Mouse (Mus musculus) thymus, postnatal 10 days (tissue): ENCODE results near the gene Prm2.
"Not testable (repeated sequence)": the region's sequence is repeated elsewhere in the genome, so short reads cannot be mapped to it uniquely, and the experiment has no call there.

Experiments used
- DNase-seq, 2 experiments: peaks; one replicate each; pipeline ENCODE4 v3.0.0; 2021; ENCODE audit warnings: low spot score in 2 of 2

Gene Prm2

DNA sequence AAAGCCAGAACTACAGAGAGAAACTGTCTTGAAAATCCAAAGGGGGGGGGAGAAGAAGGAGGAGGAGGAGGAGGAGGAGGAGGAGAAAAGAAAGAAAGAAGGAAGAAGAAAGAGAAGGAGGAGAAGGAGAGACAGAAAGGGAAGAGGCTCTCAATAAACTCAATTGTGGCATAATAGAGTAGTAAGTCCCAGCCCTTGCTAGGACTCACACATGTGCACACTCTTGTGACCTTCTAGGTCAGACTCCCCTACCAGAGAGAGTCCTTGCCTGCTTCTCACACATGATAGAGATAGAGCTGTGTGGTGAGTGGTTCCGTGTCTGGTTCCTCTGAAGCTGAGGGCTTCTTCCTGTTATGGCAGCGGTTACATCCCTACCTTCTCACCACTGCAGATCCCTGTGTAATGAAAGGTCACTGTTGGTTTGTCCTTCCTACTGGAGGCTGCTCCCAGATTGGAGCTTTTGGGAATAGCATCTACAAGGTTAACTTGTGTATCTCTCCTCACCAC, 17.0 kb upstream of the Prm2 start, which contains the start of gene Gm11172:
Gene Gm11172 (plus strand): TSS at position 51 of the 507 bp plus-strand sequence.
- DNase-seq, result no peak

DNA sequence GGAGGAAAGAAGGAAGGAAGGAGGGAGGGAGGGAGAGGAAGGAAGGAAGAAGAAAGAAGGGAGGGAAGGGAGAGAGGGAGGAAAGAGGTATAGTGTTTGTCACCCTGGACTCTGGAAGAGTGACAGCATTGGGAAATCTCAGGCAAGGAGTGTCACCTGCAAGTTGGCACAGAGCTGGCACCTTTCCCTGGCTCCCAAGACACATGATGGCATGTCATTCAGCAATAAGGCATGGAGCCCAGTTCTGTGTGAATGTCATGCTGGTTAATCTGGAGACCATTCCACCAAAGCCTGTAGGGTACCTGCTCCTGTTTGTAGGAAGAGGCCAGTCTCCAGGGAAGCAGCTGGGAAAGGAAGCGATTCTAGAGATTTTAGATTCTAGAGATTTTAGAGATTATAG, 14.4 kb upstream of the Prm2 start:
- DNase-seq, result no peak

DNA sequence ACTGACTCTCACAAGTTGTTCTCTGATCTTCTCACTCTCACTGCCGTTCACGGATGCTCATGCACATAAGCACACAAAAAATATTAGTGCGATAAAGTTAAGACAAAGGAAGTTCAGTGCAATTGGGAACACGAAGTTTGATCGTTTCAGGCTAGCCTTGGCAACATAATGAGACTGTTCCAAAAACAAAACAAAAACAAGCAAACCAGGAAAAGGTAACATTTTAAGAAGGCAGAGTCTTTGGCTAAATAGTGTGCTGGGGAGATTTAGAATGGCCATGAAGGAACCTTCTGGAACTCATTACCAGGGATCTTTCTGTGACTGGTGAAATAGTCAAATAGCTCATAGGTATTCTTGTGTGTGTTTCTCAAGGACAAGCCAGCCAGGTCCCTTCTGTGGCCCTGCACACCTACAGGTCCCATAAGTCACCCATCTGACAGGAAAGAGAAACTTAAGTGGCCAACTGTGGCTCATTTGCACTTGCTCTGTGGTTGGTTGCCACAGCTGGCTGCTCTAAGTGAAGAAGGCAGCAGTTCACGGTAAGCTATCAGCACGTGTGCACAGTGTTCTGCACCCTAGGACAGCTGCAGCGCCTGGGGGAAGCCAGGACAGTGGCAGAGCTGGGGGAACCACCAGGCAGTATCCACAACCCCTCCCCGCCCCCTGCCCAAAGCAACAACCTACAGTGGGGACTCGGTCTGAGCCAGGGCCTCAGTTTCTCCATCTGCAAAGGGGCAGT, 10.0 kb upstream of the Prm2 start, which contains the start of gene Prm1:
Gene Prm1 (minus strand): TSS at position 51 of the 739 bp plus-strand sequence.
- peak; percentile 70 to 78 for DNase-seq

DNA sequence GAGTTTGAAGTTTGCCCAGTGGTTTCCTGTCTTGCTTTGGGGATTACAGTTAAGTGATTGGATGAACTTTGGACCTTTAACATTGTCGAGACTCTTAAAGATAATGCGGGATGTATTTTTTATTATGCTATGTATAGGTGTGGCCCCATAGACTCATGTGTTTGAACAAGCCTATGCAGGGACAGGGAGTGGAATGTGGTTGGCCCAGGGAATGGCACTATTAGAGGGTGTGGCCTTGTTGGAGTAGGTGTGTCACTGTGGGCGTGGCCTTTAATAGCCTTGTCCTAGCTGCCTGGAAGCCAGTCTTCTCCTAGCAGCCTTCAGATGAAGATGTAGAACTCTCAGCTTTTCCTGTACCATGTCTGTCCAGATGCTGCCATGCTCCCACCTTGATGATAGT, 6.5 kb upstream of the Prm2 start:
- DNase-seq, result not testable (repeated sequence)

DNA sequence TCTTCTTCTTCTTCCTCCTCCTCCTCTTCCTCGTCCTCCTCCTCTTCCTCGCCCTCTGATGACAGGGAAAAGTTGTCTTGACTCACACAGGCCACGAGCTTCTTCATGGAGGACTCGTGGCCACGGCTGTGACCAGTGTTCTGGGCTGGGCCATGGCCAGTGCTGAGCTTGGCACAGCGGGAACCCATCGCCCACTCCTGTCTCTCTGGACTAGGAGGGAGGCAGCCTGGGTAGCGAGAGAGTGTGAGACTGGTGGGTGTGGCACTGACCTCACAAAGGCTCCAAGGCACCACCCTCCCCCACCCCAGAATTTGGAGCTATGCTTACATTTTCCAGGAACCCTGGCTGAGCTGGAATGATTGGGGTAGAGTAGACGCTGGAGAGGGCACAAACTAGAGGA, 5.2 kb downstream of the Prm2 start, which contains the start of gene Prm3:
Gene Prm3 (minus strand): TSS at position 213 of the 400 bp plus-strand sequence.
- no peak for DNase-seq

DNA sequence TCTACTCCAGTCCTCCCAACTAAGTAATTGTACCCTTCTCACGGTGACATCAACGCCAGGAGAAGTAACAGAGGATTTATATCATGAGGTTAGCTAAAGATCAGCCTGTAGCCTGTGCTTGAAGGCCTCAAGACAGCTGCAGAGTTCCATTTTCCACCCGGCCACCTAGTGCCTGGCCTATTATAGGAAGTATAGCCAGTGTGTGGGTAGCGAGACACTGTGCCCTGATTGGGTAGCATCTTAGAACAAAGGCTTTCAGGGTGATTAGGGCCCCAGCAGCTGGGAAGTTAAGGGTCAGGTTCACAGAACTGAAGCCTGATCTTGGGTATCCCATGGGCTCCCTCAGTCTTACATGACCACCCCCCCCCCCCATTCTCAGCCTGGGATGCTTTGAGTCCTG, 7.1 kb downstream of the Prm2 start:
- DNase-seq, result no peak

DNA sequence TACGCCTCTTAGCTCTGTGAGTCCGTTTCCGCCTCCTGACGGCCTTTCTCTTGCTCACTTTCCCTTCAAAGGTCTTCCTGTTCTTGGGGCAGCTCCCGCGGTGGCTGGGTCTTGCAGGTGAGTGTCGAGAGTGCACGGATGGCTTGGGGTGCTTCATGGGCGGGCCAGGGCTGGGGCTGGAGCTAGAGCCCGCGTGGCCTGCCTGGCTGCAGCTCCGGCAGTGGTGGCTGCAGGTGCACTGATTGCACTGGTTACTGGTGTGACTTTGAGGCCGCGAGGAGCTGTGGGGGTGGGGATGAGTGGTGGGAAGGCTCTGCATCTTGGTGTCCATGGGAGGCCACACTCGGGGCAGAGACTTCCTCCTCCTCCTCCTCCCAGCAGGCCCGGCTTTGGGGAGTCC, 7.7 kb downstream of the Prm2 start, which contains the start of gene Tnp2:
Gene Tnp2 (minus strand): TSS at position 390 of the 400 bp plus-strand sequence.
- peak; percentile 42 to 56 for DNase-seq

DNA sequence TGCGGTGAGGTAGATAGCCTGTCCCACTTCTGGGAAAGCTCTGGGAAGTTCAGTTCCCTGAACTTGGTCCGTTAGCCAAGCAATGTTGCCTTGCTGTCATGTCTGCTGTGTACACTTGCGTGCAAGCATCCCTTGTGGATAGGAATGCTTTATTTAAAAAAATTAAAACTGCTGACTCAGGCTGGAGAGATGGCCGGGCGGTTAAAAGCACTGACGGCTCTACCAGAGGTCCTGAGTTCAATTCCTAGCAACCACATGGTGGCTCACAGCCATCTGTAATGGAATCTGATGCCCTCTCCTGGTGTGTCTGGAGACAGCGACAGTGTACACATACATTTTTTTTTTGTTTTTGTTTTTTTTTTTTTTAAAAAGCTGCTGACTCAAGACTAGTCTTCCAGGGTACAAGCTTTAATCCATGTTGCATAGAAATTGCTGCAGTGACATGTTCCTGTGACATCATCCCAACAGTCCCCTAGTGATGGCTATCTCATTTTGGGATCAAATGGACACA, 8.3 kb downstream of the Prm2 start:
- no peak for DNase-seq

DNA sequence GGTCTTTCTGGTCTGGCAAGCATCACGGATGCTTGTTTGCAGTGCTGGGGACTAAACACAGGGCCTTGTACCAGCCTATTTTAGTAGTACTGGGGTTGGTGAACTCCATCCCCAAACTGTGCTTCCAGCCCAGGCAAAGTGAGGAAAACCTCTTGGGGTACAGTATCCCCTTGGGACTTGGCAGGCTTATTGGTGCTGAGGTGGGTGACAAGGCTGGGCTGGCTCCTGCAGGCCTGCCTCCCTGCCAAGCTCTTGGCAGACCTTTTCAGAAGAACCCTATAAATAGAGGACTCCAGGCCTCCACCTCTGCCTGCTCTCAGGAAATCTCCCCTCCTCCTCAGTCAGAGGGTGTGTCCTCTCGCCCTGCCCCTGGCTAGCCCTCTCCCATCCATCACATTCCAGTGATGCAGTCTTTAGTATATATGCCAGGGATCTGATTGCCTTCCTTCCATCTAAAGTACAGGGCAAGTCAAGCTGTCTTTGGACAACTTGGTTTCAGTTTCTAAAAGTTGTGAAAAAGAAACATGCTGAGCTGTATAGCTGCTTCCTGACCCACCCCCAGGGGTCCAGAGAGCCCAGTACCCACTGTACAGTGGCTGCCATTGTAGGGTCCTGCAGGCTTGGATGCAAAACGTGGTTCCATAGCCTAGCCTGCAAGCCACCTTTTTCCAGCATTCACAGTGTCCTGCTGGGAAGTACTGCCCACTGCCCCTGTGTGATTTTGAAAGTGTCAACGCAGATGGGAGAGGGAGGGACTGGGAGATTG, 9.0 kb downstream of the Prm2 start:
- DNase-seq, result no peak

DNA sequence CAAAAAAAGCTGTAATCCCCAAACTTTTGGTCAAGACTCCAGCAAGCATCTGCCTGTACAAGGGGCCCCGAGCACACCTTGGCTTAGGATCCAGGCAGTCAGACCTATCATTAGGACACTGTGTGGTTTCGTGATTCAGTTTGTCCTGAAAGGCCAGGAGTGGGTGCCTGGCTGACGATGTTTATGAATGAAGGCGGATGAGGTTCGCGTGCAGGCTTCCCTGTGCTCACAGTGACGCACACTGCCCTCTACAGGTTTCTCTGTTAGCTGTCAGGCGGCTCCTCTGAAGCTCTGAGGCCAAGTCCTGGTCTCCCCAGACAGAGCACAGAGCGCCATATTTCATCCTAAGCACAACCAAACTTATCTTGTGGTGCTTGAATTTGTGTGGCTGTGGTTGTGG, 9.6 kb downstream of the Prm2 start:
- peak; percentile 88 to 94 for DNase-seq

DNA sequence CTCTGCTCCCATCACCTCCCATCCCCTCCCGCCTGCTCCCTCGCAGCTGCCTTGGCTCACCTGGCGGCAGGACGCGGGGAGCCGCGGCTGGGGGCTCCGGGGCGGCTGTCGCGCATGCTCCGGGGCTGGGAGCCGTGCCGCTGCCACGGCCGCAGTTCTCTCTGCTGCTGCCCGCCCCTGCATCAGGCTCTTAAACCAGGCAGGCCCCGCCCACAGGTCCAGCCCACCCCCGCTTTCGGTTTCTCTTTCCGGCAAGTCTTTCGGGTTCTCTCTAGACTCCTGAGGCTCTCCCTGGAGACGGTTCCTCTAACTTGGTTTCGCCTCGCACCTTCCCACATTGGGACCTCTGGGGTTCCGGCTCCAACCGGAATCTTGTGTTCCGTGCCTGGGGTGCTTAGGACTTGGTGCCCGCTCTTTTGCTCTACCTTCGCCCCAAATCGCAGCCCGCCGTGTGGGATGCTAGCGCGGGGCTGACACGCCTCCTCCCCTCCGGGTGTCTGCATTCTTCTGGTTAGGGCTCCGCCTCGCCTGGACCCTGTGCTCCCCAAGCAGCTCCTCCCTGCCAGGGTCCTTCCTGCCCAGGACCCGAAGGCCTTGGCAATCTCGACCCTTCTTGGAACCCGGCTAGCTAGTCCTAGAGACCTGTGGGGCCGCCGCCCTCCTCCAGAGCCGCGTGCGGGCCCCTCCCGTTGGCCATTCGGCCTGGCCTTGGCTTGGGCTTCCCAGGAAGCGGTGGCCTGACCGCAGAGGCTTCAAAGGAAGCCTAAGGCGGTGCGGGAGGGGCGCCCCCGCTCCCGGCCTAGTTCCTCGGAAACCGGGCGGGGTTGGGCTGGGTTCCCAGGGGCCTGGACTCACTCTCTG, 10.3 kb downstream of the Prm2 start, which contains the start of gene Socs1:
Gene Socs1 (minus strand): TSS at position 166 of the 861 bp plus-strand sequence.
- peak; percentile 96 for DNase-seq

DNA sequence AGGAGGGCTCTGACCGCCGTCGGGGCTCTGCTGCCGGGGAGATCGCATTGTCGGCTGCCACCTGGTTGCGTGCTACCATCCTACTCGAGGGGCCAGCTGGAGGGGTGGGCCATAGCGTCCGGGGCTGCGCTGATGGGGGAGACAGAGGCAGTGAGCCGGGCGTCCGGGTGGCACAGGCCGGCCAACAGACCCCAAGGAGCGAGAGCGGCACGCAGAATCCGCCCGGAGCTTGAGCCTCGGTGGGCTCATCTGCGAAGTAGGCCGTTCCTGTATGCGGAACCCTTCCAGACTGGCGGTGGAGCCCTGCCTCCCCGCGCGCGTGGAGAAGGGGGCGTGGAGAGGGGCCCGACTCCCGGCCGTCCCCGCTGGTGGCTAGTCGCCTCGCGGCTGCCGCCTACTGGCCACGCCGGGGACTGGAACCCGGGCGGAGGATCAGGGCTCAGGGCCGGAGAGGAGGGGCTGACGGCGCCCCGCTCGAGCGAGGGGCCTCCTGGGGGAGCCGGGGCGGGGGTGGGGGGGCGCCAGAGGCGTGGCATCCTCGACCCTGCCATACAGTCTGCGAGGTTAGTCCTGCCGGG, 11.1 kb downstream of the Prm2 start:
- peak; percentile 97 to 100 for DNase-seq

DNA sequence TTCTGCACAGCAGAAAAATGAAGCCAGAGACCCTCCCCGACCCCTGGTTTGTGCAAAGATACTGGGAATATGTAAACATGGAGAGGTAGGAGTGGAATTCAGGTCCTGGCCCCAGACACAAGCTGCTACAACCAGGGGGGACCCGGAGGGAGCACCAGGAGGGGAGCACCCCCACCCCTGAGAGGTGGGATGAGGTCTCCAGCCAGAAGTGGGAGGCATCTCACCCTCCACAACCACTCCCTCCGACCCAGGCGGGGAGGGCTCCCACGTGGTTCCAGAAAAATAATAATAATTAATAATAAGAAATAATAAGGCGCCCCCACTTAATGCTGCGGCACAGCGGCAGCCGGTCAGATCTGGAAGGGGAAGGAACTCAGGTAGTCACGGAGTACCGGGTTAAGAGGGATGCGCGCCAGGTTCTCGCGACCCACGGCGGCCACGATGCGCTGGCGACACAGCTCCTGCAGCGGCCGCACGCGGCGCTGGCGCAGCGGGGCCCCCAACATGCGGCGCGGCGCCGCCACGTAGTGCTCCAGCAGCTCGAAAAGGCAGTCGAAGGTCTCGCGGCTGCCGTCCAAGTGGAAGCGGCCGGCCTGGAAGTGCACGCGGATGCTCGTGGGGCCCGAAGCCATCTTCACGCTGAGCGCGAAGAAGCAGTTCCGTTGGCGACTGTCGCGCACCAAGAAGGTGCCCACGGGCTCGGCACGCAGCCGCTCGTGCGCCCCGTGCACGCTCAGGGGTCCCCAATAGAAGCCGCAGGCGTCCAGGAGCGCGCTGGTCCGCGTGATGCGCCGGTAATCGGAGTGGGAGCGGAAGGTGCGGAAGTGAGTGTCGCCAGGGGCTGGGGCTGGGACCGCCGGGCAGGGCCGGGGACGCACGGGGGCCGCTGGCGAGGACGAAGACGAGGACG, 11.8 kb downstream of the Prm2 start:
- DNase-seq, result peak in 1 of 2 experiments; percentile 61

DNA sequence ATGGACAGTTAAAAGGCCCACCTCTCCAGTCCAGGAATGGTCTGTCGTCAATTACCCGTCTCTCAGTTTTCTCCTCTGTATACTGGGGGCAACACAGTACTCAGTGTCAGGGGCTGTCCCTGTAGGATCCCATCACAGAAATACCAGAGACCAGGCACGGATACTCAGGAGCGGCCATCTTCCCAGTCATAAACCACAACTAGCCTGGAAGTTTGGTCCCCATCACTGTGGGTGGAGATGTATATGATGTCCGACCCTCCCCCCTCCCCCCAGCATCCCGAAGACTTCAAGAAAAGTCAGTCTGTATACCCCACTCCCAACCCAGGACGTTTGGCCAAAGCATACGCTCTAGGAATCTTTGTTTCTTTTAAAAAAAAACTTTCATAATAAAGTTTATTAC, 12.5 kb downstream of the Prm2 start:
- no peak for DNase-seq

DNA sequence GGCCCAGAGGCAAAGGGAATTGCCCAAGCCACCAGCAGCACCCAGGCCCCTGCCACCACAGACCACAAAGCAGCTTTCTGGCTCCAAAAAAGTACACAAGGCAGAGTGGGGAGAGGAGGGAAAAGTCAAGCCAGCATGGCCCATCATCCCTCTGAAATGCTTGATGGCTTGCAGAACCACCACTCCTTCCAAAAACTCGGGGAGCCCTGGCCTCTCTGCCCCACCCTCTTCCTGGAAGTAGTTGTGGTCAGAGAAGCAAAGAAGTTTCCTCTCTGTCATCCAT, 12.8 kb downstream of the Prm2 start:
- no peak for DNase-seq

DNA sequence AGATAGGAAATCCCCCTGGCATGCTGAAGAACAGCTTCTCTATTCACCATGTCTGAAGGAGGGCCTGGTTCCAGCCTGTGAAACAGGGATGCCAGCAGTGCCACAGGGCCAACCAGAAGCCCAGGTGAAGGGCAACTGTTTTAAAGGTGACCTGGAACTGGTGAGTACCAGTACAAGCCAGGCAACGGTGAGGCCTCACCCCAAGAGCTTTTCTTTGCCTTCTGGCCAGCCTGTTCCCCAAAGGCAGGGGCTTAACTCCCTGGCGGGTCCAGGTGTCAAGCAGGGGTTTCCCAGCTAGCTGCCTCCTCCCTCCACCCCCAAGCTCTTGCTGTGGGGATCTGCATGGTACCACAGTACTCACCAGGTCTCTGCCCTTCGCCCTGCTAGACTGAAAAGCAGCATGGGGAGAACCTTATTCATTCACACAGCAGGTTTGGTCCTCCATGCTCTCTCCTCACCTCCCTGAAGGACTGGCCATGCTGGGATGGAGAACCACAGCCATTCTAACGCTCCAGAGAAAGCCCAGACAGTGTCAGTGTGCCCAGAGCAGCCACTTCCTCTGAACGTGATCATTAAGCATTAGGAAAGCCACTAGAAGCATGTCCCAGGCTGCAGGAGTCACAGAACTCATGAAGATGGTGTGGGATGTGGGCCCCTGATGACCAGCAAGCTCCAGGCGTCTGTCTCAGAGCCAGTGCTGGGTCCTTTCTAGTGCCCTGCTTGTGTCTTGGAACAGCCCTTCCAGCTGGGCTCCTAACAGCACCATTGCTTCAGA, 13.4 kb downstream of the Prm2 start:
- DNase-seq, result no peak

DNA sequence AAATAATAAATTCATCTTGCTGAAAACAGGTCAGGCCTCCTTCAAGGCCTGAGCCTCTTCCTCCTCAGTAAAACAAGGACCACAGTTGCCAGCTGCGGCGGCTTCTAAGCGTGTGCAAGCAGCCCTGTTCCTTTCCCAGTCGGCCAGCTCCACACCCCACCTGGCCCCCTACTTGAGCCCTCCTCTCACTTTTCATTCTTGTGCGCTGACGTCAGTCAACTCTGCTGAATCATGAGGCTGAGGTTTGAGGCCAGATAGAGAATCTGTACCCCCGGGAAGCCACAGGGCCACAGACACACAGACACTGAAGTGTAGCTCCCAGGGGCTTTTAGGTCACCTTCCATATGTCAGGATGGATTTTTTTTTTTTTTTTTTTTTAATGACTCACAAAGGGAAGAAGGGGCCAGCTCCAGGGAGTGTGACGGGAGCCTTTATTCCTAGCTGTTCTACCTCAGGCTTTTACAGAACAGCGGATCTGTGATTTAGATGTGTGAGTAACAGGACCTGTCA, 14.0 kb downstream of the Prm2 start:
- DNase-seq, result peak; percentile 58 to 68

DNA sequence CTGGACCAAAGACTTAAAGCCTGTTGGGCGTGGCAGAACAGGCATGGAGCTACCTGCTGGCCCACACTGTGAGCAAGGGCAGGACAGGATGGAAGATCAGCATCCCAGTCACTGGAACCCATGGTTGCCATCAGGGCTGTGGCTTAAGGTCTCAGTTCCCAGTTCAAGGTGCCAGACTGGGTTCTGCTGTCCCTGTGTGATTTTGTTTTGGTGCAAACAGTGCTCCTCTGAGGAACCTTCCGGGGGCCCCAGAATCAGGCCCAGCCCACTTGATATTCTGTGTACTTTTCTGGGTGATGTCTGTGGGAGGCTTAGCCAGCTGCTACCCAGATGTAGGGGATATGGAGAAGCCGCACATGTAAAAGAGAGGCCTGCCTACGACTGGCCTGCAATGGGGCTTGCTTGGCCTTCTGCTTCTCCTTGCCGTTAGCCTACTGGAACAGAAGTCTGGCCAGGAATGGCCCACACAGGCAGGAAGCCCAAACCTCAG, 15.3 kb downstream of the Prm2 start:
- peak in 1 of 2 experiments; percentile 25 for DNase-seq

DNA sequence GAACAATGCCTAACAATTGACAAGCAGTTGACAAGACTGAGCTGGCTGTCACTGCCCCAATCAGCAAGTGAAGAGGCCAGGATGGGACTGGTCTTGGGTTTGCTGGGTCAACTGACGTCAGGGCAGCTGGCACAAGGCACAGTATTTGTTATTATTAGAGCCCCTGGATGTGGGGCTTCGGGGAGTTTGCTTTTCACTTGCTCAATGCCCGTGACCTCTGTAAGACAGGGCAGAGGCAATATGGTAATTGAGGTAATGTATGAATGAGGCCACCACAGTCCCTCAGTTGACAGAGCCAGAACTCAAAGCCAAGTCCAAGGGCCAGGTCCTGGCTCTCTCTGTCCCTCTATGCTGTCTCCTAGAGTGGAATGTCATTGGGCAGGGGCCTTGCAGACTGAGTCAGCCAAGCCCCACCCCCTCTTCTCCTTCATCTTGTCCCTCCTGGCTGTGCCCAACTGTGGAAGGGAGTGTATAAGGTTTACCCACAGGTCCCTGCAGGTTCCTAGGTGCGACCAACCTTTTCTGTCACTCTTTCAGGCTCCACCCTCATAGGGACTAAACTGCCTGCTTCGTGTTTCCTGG, 18.3 kb downstream of the Prm2 start:
- no peak for DNase-seq
